Mouse (Mus musculus) lung, embryonic 16.5 days (tissue): ENCODE measurements at regions not wholly inside any gene's neighbourhood (a gene's known extent, or its start where the extent isn't known, plus 50 kb on each side); places are given as distances from the start of the nearest gene placed in this dataset.

ENCODE experiments used
- ATAC-seq: fragments of 200-750 bp; cut with Nextera tagmentation; 2 replicates; pipeline ENCODE4 v1.8.0; 2017; ENCODE audit warnings: low read depth, mild to moderate bottlenecking, moderate library complexity
- H3K27ac ChIP-seq: fragments of 300-500 bp; sonication (generic); 2 replicates; pipeline ENCODE4 v1.5.1; 2014; ENCODE audit warnings: mild to moderate bottlenecking, control low read depth, low read length
- H3K27me3 ChIP-seq: fragments of 300-500 bp; sonication (generic); 2 replicates; pipeline ENCODE4 v1.6.1; 2014; ENCODE audit warnings: low read depth, low read length, mixed read lengths; ENCODE audit not compliant: control insufficient read depth, insufficient read depth
- H3K36me3 ChIP-seq: fragments of 300-500 bp; sonication (generic); 2 replicates; pipeline ENCODE4 v1.6.1; 2014; ENCODE audit warnings: low read length; ENCODE audit not compliant: control insufficient read depth, insufficient read depth
- H3K4me1 ChIP-seq: fragments of 300-500 bp; sonication (generic); replicated peaks from 2 replicates; pipeline ENCODE4 v1.6.1; 2014; ENCODE audit warnings: low read length, mixed read lengths; ENCODE audit not compliant: control insufficient read depth, insufficient read depth
- H3K4me2 ChIP-seq: fragments of 300-500 bp; sonication (generic); 2 replicates; pipeline ENCODE4 v1.6.1; 2014; ENCODE audit warnings: low read depth, low read length, control low read depth
- H3K4me3 ChIP-seq: fragments of 300-500 bp; sonication (generic); 2 replicates; pipeline ENCODE4 v1.5.1; 2014; ENCODE audit warnings: mild to moderate bottlenecking, low read length, control low read depth
- H3K9ac ChIP-seq: fragments of 300-500 bp; sonication (generic); 2 replicates; pipeline ENCODE4 v1.6.1; 2014; ENCODE audit warnings: low read length, control low read depth
- H3K9me3 ChIP-seq: fragments of 300-500 bp; sonication (generic); 2 replicates; pipeline ENCODE4 v1.6.1; 2016; ENCODE audit warnings: low read length; ENCODE audit not compliant: control insufficient read depth
- WGBS: fragments of 180-500 bp; shearing (Covaris S2); extraction: QIAGEN DNeasy Blood & Tissue Kit; methylation state at CpG from one replicate; pipeline ENCODE4 v1.1.7; 2014; 5-methylcytosine and 5-hydroxymethylcytosine counted together

GRCm38 (mm10) chrX:12900256-12900655 is 138.4 kb upstream of the Med14 start:
- H3K4me3 ChIP-seq: no peak overlapping the region
- no peak overlapping the region for H3K27ac ChIP-seq
- H3K36me3 ChIP-seq: no peaks in the 10 kb centered on the region
- 76% methylated on average over 7 of the region's 7 CpGs for WGBS
- ATAC-seq: no peak
- H3K27me3 ChIP-seq: no peaks in the 10 kb centered on the region
- H3K9me3 ChIP-seq: no peaks in the 10 kb centered on the region
- no peak overlapping the region for H3K9ac ChIP-seq
- H3K4me2 ChIP-seq: no peak overlapping the region
- no peaks in the 10 kb centered on the region for H3K4me1 ChIP-seq

DNA sequence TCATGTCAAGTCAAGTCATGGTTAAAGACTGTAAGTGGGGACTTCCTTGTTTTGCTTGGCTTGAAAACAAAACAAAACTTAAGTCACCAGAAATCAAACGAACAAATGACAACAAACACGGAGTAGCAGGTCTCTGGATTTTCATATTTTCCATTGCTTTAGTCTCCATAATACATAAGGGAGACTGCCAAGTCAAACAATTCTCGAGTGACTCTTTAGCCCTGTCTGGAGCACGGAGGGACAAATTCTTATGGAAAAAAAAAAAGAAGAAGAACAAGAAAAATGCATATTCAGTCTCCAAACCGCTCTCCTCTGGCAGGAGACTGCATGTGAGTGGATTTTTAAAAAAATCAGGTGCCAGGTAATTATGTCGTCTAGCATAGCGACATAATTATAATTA is 129.6 kb upstream of the Med14 start:
- Histone ChIP-seq H3K36me3 (no peaks in the 10 kb centered on the region), H3K27me3 (no peaks in the 10 kb centered on the region; the same call in 1 of the 2 replicates), H3K4me2 (no peak overlapping the region), H3K4me3 (no peak overlapping the region), H3K27ac (no peak overlapping the region), H3K4me1 (no peaks in the 10 kb centered on the region), H3K9me3 (no peaks in the 10 kb centered on the region), H3K9ac (no peak overlapping the region)
- WGBS: 49% methylated on average over 7 of the region's 7 CpGs
- ATAC-seq: no peak

- WGBS: 61% methylated on average over 3 of the region's 3 CpGs
- H3K27ac ChIP-seq: no peak overlapping the region
- no peaks in the 10 kb centered on the region; the same call in 1 of the 2 replicates for H3K27me3 ChIP-seq
- H3K4me1 ChIP-seq: no peaks in the 10 kb centered on the region
- ATAC-seq: no peak
- H3K36me3 ChIP-seq: no peaks in the 10 kb centered on the region
- H3K4me3 ChIP-seq: no peak overlapping the region
- no peak overlapping the region for H3K4me2 ChIP-seq
- H3K9me3 ChIP-seq: no peaks in the 10 kb centered on the region
- H3K9ac ChIP-seq: no peak overlapping the region
These were observed 127.6 kb upstream of the Med14 start for GRCm38 (mm10) chrX:12889482-12889808.

DNA sequence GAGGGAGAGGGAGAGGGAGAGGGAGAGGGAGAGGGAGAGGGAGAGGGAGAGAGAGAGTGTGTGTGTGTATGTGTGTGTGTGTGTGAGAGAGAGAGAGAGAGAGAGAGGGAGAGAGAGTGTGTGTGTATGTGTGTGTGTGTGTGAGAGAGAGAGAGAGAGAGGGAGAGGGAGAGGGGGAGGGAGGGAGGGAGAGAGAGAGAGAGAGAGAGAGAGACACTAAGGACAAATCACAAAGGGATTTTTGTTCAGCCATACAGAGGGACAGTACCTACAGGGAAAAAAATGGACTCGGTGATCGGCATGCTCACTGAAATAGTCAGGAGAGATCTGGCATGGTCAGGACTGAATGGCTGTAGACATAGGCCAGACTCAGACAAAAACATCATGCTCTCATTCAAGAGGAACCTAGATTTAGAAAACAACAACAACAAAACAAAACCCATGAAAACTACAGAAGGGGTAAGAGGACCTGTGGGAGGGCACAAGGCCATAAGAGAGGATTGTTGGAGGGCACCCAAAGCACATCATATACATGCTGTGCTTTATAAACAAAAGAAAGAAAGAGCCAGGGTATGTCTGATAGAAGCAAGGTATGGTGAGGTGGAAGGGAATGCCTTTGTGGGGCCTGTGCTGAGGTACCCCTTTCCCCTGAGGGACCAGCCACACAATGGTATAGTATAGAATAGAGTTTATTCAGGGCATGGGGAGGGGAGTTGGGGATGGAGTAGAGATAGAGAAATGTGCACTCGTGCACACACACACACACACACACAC is 127.0 kb upstream of the Med14 start:
- no peak overlapping the region for H3K9ac ChIP-seq
- H3K36me3 ChIP-seq: no peaks in the 10 kb centered on the region
- H3K27ac ChIP-seq: no peak overlapping the region
- H3K9me3 ChIP-seq: no peaks in the 10 kb centered on the region
- H3K4me3 ChIP-seq: no peak overlapping the region
- no peak overlapping the region for H3K4me2 ChIP-seq
- no peaks in the 10 kb centered on the region; the same call in 1 of the 2 replicates for H3K27me3 ChIP-seq
- WGBS: 40% methylated on average over 3 of the region's 3 CpGs
- no peak for ATAC-seq
- H3K4me1 ChIP-seq: no peaks in the 10 kb centered on the region

- no peaks in the 10 kb centered on the region for H3K4me1 ChIP-seq
- H3K9ac ChIP-seq: no peak overlapping the region
- no peak for ATAC-seq
- no peak overlapping the region for H3K27ac ChIP-seq
- H3K9me3 ChIP-seq: no peaks in the 10 kb centered on the region
- no peaks in the 10 kb centered on the region for H3K36me3 ChIP-seq
- no peaks in the 10 kb centered on the region; the same call in 1 of the 2 replicates for H3K27me3 ChIP-seq
- H3K4me2 ChIP-seq: no peak overlapping the region
- 56% methylated on average over 11 of the region's 11 CpGs for WGBS
- no peak overlapping the region for H3K4me3 ChIP-seq
These were observed 126.3 kb upstream of the Med14 start for GRCm38 (mm10) chrX:12888010-12888707.

DNA sequence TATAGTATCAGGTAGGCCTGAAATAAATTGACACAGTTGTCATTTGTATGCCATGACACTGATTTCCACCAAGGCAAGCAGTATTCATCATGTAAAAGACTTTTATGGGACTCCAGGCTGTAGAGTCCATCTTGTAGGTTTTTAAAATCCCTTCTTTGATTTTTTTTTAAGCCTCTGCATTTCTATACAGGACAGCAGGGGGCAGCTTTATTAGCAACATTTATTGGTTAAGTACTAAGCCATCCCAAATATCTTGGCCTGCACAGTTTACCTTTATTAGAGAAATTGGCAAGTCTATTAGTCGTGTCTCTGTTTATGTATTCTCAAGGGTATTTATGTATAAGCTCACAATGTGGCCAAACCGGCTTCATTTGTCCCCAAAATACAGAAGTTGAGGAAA is 125.6 kb upstream of the Med14 start:
- Histone ChIP-seq H3K36me3 (no peaks in the 10 kb centered on the region), H3K4me3 (no peak overlapping the region), H3K4me1 (no peaks in the 10 kb centered on the region), H3K9me3 (no peaks in the 10 kb centered on the region), H3K9ac (no peak overlapping the region), H3K4me2 (no peak overlapping the region), H3K27ac (no peak overlapping the region), H3K27me3 (no peaks in the 10 kb centered on the region; the same call in 1 of the 2 replicates)
- ATAC-seq: no peak
- 40% methylated on average over 2 of the region's 2 CpGs for WGBS

GRCm38 (mm10) chrX:12886160-12887048 is 124.5 kb upstream of the Med14 start:
- Histone ChIP-seq H3K4me1 (no peaks in the 10 kb centered on the region), H3K27me3 (no peaks in the 10 kb centered on the region; the same call in 1 of the 2 replicates), H3K36me3 (no peaks in the 10 kb centered on the region), H3K27ac (no peak overlapping the region), H3K9ac (0 out of 2 replicates have a peak overlapping the region, but pooled peaks have one; percentile 28), H3K4me3 (peak overlapping the region; percentile 25; the same call in 1 of the 2 replicates), H3K4me2 (peak overlapping the region; percentile 52), H3K9me3 (no peaks in the 10 kb centered on the region)
- no peak for ATAC-seq
- WGBS: 20% methylated on average over 18 of the region's 18 CpGs

GRCm38 (mm10) chrX:12879233-12879632 is 117.4 kb upstream of the Med14 start:
- no peak for ATAC-seq
- Histone ChIP-seq H3K4me2 (no peak overlapping the region), H3K9me3 (no peaks in the 10 kb centered on the region), H3K4me1 (no peaks in the 10 kb centered on the region), H3K9ac (no peak overlapping the region), H3K36me3 (no peaks in the 10 kb centered on the region), H3K27me3 (no peaks in the 10 kb centered on the region), H3K4me3 (no peak overlapping the region), H3K27ac (no peak overlapping the region)
- 43% methylated on average over 3 of the region's 3 CpGs for WGBS

- no peak for ATAC-seq
- H3K36me3 ChIP-seq: no peaks in the 10 kb centered on the region
- no peaks in the 10 kb centered on the region for H3K4me1 ChIP-seq
- H3K9ac ChIP-seq: no peak overlapping the region
- WGBS: 42% methylated on average over 4 of the region's 4 CpGs
- H3K4me2 ChIP-seq: no peak overlapping the region
- H3K27me3 ChIP-seq: no peaks in the 10 kb centered on the region
- no peaks in the 10 kb centered on the region for H3K9me3 ChIP-seq
- H3K27ac ChIP-seq: no peak overlapping the region
- H3K4me3 ChIP-seq: no peak overlapping the region
These were observed 115.6 kb upstream of the Med14 start for GRCm38 (mm10) chrX:12877506-12877905.
